Mouse (Mus musculus): Measurements from ENCODE around the gene Mgat4b.
A peak's percentile ranks its signal among the peaks of the same experiment; 100 is the strongest.
"Not testable (repeated sequence)": the region's sequence is repeated elsewhere in the genome, so short reads cannot be mapped to it uniquely, and the experiment has no call there.

The Mgat4b gene

DNA sequence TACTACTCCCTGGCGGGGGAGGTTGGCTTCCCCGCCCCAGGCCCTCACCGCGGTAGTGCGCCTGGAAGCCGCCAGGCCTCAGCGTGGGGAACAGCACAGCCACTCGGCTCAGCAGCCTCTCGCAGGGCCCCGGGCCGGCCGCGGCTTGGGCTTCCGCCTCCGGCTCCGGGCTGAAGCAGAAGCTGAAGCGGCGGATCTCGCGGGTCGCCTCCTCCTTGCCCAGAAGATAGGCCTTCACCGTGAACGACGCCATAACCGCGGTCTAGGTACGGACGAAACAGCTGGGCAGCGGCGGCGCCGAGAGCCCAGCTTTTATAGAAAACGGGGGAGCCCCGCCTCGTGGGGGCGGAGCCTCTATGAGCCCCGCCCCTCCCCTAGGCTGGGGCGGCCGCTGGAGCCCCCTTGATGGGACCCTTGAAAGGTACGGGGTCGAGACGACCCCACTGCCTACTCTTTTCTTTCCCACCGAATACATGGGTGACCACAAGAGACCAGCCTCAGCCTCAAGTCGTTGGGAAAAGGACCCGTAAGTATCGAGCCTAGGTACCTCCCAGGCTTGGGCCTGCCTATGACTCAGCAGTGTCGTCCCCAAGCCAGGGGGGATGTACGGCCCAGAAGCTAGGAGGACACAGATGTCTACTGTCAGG, at the start of gene Mgat4b, which contains the start of gene Sqstm1:
Gene Mgat4b (plus strand): TSS at position 386 of the 647 bp plus-strand sequence.
Gene Sqstm1 (minus strand): TSS at position 323 of the 647 bp plus-strand sequence.
- DNase-seq = peak; percentile 80 to 82

DNA sequence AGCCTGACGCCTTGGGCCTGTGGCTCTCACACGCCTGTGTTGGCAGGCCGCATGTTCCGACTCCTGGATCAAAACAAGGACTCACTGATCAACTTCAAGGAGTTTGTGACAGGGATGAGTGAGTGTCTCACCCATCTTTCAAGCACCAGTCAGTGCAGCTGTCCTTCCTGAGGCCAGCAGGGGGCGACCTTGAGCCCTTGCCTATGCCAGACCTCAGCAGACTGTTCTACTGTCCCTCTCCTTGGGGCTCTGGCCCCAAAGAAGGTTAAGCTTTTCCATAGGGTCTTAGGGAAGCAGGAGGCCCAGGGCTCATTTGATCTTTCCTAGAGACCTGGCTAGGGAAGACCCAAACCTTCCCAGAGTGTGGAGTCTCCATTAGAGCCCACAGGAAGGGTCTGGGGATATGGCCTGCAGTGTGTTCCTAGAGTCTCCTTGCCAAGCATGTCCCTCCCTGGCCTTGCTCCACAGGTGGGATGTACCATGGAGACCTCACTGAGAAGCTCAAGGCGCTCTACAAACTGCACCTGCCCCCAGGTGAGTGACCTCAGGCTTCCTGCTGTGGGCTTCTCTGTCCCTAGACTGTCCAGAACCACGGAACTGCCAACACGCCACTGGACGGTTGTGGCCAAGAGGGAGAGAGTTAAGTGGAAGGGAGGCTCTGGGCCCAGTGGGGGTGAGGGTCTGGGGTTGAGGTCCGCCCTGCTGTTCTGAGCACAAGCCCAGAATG, 48.9 kb upstream of the Mgat4b start:
- peak; percentile 48 to 49 for DNase-seq

DNA sequence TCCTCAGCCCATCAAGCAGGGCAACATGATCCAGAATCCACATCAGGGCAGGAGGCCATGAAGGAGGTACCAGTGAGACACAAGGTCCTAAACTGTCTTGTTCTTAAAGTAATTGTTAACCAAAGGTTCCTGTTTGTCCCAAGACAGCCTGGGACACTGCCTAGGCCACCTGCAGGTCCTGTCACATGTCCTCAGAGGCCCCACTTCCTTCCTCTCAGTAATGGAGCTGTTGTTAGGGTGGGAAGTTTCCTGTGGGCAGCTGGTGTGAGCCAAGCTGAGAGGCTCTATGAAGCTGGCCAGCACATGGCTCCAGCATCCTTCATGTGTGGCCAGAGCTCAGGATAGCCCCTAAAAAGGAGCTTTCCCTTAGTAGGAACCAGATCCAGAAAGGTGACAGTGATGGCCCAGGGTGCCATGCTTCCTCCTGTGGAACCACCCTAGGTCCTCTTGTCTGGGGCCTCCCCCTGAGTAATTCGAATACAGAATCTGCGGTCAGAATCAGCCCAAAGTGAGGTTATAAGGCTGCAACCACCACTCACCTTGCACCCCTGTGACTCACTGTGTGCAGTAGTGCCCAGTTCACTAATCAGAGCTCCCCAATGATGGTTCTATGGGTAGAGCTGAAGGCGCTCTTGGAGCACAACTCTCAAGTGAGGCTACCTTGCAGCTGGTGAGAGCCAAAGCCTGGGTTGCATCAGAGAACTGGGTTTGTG, 48.2 kb upstream of the Mgat4b start:
- DNase-seq = no peak

DNA sequence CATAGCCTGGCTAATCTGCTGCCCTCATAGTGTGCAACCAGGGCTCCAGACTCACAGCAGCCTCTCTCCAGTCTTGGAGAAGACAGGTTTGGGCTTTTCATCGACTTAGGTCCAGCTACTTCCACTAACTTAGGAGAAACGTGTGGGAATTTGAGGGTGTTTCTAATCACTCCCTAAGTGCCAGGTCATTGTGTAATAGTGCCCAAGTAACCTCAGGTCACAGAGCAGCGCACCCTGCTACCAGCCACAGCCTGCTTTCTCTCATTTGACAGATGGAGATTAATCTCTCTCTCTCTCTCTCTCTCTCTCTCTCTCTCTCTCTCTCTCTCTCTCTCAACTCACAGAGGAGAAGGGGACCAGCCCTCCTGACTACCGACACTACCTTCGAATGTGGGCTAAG, 42.3 kb upstream of the Mgat4b start:
- DNase-seq = no peak

DNA sequence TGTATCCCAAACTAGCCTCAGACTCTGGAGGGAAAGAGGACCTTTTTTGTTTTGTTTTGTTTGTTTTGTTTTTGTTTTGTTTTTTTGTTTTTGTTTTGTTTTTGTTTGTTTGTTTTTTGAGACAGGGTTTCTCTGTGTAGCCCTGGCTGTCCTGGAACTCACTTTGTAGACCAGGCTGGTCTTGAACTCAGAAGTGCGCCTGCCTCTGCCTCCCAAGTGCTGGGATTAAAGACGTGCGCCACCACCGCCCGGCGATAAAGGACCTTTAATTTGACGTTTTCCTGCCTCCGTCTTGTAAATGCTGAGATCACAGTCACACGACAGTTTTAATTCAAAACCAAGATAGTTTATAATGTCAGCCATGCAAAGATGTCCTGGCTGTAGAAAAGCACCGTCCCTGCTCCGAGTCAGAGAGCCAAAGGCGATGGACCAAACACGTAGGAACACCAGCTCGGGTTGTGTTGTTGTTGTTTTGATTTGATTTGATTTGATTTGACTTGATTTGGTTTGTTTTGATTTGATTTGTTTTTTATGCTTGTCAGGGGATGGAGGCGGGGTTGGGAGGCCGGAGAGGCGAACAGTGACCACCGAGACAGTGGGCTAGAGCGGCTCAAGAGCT, 36.5 kb upstream of the Mgat4b start, which contains the start of gene Mrnip:
Gene Mrnip (plus strand): TSS at position 334 of the 619 bp plus-strand sequence.
- not testable (repeated sequence) for DNase-seq

DNA sequence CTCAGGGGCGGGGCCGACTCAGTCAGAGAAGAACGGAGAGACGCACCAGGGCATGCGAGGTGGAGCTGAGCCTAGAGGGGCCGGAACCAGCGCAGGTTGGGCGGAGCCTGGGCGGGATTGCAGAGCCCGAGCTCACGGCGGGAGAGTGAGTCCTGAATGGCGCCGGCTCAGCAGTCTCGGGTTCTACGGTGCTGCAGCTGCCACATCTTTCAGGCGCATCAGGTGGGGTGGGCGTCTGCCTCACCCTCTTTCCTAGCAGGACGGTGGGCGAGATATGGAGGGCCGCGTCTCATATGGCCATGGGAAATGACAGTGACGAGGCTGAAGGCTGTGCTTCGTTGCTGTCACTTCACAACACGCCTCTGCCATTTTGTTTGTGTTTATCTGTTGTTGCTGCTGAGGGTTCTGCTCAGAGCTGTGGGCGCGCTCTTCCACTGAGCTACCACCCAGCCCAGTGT, 35.9 kb upstream of the Mgat4b start:
- DNase-seq = peak; percentile 97

DNA sequence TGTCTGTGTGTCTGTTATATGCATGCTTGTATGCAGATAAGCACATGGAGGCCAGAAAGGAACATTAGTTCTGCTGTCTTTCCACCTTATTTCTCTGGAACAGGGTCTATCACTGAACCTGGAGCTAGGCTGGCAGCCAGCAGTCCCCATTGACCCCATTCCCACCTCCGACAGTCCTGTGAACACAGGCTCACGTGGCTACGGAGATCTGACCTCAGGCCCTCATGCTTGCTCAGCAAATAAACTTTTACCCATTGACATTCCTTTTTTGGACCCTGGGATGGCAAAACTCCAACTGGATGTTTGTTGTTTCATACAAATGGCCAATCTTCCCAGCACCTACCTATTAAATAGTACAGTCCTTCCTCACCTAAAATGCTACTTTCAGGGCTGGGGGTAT, 34.3 kb upstream of the Mgat4b start:
- DNase-seq = no peak

DNA sequence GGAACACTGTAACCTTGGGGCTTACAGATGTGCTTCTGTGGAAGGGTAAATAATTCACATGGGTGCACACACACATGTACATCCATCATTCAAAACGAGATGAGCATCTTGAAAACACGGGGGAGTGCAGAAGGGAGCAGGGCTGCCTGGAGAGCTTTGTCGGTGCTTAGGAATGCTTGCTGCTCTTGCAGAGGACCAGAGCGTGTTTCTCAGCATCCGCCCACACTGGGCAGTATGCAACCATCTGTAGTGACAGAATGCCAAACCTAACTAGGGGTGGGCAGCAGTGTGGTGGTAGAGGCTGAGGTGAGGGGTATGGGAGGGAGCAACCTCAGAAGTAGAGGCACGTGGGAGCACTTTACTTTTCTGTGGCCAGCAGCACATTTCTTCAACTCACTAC, 33.6 kb upstream of the Mgat4b start:
- no peak for DNase-seq

DNA sequence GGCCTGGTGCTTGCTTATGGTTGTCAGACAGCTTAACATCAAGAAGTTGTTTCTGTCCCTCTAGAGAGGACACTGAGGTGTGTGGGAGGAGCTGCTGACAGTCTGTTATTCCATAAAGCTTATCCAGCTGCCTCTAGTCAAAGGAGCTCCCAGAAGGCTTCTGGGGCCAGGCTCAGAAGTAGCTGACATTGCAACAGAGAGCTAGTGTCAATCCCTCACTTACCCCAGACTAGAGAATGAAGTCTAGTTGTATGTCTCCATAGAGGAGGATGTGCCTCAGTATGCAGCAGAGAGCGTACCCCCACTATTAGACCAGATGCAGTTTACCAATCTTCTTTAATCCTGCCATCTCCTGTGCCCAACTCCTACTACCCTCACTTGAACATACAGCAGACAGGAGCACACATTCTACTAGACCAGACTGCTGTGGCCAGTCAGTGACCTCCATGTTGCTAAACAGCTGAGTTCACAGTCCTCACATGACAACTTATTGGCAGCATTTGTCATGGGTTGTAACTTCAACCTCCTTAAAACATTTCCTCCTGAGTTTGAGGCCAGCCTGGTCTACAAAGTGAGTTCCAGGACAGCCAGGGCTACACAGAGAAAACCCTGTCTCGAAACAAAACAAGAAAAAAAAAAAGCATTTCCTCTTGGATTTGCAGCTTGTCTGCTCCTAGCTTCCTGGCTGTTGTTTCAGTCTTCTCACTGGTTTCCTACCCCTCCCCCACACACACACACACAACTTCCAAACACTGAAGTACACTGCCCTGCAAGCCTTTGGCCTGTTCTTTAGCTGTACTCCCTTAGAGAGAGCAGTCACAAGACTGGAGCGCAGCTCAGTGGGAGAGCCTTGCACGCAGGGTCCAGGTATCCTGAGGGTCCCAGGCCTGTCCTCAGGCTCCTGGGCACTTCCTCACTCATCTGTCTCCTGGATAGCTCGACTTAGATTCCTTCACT, 31.9 kb upstream of the Mgat4b start:
- DNase-seq = no peak

DNA sequence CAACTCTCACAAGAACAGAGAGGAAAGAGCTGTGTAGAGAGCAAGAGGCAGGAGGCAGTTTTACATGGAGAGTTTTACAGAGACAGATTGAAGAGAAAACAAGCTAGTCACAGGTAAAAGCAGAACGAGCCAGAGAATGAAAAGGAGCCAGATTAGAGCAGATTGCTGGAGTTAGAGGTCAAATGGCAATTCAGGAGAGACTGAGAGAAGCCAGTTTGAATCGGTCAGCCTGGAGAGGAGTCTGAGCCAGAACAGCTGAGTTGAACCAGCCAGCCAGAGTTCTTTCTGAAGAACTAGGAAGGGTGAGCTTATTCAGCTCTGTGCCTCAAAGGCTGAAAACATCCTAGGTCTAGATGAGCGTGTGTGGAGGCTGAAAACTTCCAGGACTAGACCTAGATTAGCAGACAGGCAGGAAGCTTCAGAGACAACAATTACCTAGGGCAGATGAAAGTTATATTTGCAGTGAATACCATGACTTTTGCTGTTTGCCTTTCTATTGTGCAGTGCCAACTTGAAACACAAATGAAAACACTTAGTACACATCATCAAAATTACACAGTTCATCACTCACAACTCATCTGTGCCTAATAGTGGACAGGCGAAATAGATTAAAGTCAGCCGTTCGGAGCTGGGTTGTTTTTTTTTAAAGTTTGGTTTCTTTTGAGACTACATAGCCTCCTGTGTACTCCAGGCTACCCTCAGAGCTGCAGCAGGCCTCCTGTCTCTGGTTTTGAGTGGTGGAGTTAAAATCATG, 30.0 kb upstream of the Mgat4b start:
- DNase-seq = no peak

DNA sequence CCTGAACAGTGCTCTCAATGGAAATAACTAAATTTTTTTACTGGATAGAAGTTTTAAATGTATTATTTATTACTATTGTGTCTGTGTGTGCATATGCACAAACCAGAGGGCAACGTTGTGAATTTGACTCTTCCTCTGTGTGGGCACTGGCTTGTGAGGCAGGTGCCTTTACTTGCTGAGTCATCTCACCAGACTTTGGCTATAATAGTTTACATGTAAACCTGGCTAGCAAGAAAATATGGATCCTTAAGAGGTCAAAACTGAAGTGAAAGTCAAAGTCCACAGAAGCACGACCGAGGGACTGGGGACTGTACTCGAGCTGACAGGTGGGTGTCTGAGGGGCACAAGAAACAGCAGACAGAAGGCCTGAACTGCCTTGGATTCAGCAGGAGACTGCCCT, 28.0 kb upstream of the Mgat4b start:
- no peak for DNase-seq

DNA sequence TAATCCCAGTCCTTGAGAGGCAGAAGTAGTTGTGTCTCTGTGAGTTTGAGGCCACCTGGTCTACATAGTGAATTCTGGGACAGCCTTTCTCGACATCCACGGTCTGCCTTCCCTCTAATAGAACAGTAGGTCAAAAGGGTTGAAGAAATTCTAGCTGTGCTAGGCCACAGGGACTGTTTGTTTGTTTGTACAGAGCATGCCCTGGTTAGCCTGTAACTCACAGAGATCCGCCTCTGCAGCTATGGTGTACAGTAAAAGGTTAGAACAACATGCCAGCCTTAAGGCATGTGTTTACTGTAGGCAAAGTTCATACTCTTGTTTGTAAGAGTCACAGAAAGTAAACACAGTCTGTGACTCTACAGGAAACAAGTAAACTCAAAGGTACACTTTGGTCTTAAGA, 25.9 kb upstream of the Mgat4b start:
- DNase-seq = no peak

DNA sequence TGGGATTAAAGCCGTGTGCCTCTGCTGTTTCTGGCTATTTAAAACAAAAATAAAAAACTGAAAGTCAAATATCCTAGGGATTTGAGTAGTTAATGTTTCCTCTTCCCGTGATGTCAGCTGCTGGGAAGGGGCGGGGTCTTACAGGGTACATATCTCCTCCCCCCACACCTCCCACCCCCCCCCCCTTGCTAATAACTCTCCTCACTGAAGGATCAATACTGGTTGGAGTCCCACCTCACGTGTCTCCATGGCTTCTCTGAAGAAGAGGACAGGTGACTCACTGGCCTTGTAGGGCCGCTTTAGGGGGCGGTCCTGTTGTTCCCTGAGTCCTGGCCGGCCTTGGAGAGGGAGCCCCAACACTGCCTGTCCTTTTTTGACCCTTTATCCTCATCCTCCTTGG, 22.0 kb upstream of the Mgat4b start:
- DNase-seq = no peak

DNA sequence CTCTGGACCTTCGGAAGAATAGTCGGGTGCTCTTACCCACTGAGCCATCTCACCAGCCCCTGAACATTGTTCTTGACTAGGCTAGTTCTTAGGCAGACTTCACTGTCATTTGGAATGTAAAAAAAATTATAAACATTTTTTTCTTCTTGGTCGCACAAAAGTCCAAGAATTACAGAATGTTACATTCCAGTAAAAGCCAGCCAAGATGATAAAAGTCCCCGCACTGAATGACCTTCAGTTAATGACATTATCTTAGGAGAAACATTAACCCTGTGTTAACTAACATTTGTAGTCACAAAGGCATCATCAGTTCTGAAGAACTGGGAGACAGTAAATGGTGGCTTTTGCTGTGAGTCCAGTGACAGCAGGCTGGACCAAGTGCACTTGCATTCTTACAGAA, 20.3 kb upstream of the Mgat4b start:
- DNase-seq = no peak

DNA sequence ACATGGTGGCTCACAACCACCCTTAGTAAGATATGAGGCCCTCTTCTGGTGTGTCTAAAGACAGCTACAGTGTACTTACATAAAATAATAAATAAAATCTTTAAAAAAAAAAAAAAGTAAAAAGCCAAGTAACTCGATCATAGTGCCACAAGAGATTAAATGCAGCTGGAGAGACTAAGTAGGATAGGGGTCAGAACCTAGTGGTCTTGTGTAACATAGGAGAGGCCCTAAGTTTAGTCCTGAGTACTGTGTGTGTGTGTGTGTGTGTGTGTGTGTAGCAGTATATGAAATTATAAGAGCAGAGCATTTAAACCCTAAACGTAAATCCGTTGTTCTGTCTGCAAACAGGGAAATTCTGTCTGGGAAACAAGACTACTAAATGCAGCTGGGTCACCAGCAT, 18.4 kb upstream of the Mgat4b start:
- DNase-seq = no peak

DNA sequence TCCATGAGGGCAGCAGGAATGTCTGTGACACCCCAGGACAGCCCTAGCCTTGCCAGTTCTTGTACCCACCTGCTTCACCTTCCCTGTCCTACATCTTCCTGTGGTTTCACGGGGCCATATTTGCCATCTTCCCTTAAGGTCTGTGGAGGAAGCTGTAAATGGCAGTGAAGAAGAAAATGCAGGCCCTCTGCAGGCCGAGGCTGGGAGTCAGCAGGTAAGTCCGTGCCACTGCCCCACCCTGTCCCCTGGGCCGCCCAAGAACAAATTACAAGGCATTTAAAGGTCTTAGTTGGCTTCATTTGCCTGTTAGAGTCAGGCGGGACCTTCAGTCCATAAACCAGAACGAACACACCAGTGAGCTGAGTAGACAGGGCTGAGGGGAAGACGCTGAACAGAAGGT, 16.6 kb upstream of the Mgat4b start:
- no peak for DNase-seq

DNA sequence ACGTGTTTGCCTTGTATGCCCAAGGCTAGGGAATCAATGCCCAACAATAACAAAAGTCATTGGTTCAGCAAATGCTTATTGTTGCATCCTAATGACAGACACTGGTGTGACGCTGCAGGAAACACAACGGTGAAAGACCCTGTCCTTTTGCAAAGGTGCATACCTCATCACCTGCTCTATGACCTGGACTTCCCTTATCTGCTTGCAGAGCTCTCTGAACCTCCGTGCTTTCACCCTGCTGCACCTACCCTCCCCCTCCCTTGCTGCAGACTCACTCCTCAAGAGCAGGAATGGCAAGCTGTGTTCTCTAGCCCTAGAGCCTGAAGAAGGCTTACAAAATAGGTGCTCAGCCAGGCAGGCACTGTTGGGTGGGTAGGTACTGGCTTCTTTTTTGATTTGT, 15.9 kb upstream of the Mgat4b start:
- DNase-seq = no peak

DNA sequence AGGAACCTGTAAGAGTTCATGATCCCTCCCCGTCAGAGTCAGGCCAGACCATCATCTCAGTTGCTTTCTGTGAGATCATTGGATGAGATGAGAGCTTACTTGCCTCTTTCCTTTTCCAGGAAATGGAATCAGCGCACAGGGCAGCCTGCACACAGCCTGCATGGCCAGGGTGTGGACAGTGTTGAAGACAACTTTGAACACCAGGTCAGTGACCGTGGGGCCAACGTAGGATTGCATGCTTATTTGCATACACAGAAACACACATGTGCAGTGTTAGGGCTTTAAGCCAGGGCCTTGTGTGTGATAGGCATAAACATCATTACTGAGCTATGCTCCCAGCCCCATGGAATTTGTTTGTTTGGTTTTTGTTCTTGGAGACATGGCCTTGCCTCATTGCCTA, 13.2 kb upstream of the Mgat4b start:
- no peak for DNase-seq

DNA sequence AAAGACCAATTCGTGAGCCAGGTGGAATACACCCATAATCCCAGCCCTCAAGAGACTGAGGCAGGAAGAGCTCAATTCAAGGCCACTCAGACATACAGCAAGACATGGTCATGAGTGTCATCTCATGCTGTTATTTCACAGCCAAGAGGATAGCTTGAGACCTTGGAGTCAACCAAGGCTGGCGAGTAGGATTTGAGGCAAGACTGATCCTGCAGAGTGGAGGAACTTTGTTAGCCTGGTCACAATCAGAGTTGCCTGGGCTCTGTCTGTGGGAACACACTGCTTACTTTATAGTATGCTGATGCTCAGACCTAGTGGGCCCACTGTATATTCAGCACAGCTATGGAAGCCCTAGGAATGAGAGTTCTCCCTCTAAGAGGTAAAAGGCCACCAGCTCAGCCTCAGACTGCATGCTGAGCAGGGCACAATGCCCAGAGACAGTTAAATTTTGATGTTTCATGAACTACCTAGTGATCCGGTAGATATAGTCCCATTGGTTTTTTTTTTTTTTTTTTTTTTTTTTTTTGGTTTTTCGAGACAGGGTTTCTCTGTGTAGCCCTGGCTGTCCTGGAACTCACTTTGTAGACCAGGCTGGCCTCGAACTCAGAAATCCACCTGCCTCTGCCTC, 12.4 kb upstream of the Mgat4b start:
- DNase-seq = no peak

DNA sequence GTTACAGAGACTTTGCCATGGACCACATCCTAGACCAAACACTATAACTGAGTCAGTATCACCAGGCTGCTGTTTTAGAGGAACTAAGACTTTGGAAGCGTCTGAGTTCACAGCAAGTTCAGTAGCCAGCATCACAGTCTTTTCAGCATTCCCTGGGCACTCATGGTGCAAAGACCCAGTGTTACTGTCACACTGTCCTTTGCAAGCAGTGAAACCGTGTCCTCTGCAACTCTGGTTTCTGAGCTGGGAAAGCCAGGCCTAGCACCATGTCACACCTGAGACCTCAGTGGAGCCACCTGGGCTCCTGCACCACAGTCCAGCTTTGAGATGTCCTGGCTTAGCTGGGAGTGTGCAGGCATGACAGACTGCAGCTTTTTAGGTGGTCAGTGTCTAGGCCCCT, 11.8 kb upstream of the Mgat4b start:
- no peak for DNase-seq

DNA sequence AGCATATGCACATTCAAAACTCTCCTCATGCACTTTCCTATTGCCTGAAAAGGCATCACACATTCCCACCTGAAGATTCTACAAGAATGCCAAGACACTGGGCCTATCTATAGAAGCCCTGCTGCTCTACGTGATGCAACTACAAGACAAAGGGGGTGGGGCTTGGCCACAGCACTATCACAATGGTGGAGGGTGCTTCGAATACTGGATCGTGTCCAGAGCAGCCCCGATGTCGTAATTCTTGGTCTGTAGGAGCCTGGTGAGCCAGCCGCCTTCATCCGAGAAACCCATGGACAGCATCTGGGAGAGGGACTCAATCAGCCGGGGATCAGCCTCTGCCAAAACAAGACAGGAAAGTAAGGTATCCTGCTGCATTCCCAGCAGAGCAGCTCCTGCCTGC, 10.1 kb upstream of the Mgat4b start:
- DNase-seq = no peak

All from thymus, postnatal 36 days (tissue).